Mouse (Mus musculus) adipocyte (in vitro differentiated cells): ENCODE results near the gene Gm5615.

ENCODE experiments used
- DNase-seq: peaks from one replicate; pipeline ENCODE4 v3.0.0-alpha.2; 2016; ENCODE audit warnings: low spot score

Gm5615 gene

GRCm38 (mm10) chr9:36541863-36542262 is at the start of gene Gm5615:
TSS of gene Gm5615 (minus strand) at chr9:36541963.
- no peak for DNase-seq

DNA sequence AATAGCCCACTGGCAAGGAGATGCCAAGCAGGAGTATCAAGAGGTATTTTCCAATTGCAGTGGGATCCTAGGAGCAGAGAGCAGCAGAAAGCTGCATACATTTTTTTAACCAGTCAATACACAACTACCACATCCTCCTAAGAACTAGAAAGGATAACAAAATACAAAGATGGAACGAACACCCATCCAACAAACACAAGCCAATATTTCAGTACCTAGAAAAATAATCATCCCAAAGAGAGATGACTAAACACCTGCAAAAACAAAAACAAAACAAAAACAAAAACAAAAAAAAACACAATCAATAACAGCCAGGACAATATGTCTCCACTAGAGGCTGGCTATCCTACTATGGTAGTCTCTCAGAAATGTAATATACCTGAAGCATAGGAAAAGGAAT is 40.8 kb upstream of the Gm5615 start, which contains the start of gene Gm17689:
Gm17689 (minus strand) TSS at position 101 of the 400 bp plus-strand sequence.
- DNase-seq = no peak

DNA sequence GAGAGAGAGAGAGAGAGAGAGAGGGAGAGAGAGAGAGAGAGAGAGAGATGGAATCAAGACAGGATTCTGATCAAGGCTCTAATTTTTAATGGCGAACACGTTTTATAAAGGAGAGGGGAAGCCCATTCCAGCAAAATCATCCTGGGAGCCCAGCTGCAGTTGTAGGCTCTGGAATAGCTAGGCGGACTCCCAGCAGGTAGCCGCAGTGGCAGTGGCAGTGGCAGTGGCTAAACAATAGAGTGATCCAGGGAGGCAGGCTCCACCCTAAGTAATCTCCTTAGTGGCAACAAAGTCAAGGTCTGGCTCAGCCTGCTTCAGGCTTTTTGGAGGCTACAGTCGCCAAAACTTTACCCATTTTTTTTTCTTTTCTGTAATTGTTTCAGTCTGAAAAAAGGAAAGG is 37.6 kb downstream of the Gm5615 start:
- no peak for DNase-seq

GRCm38 (mm10) chr9:36495824-36496223 is 45.9 kb downstream of the Gm5615 start:
- DNase-seq = no peak

DNA sequence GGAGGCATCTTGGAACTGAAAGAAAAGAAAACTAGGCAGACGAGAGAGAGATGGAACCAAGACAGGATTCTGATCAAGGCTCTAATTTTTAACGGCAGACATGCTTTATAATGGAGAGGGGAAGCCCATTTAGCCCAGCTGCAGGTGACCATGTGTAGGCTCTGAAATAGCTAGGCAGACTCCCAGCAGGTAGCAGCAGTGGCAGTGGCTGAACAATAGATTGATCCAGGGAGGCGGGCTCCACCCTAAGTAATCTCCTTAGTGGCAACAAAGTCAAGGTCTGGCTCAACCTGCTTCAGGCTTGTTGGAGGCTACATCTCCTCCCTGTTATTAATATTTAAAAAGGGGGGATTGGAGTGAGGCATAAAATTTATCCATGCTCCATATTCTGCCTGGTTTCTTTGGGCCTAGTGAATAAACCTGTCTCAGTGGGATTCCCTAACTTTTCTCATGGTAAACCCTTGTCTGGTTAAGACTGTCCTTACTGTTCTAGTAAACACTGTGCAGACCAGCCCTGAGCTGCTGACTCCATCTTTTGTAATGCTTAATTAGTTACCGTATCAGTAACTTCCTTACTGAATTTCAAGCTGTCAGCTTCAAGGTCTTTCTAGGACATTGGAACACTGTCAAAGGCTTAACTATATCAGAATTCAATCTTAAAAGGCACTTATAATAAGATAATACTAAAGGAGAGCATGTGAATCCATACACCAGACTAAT is 47.1 kb downstream of the Gm5615 start:
- no peak for DNase-seq
